Mouse (Mus musculus) fibroblast of lung, adult 2 months (primary cell): Measurements from ENCODE around the gene Dnajb6.
"Not testable (repeated sequence)": the region's sequence is repeated elsewhere in the genome, so short reads cannot be mapped to it uniquely, and the experiment has no call there.

Experiments used
- DNase-seq: peaks from one replicate; pipeline ENCODE4 v3.0.0-alpha.2; 2011; ENCODE audit warnings: low read depth

The Dnajb6 gene

DNA sequence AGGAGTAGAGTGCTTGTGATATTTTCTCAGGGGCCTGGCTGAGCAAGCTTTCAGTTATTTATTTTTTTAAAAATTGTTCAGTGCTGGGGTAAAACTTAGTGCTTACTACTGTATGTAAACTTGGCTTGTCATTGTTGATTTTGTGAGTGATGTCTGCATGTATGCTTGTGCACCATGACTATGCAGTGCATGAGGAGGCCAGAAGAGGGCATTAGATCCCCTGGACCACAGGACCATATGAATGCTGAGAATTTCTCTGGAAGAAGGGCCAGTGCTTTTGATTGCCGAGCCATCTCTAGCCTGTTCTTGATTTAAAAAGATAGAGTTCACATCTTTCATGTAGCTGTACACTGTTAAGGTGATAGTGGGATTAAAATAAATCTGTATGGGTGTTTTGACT, 35.4 kb downstream of the Dnajb6 start:
- no peak for DNase-seq

GRCm38 (mm10) chr5:29772038-29772437, 36.5 kb downstream of the Dnajb6 start:
- no peak for DNase-seq

- DNase-seq = no peak
Observed at GRCm38 (mm10) chr5:29772651-29773330, 37.3 kb downstream of the Dnajb6 start.

DNA sequence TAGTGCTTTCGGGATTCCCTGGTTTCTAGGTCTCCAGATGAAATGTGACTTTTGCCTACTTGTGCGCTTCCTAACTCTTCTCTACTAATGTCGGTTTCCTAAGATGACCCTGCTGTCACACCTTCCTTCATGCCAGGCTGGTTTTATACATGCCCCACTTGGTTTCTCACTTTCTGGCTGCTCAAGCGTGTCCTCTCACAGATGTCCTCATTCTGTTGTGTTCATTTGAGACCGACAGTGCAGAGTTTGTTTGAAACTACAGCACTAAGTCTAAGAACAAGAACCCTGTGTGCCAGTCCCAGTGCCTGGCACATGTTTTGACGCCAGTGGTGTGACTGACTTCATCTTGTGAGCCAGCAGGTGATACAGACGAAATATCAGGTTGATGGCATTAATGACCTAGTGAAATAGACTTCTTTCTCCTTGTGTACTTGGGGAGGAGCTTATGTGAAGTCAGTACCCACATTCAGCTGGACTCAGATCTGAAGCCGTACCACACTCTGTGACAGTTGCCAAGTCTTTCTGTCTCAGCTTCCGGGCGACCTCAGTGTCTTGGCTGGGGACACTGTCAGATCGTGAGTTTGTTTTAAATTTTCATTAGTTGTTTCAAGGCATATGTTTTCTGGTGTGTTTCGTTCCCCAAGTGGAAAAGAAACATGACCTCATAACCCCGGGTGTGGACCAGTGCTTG, 38.1 kb downstream of the Dnajb6 start:
- no peak for DNase-seq

- DNase-seq = no peak
Observed at GRCm38 (mm10) chr5:29775437-29775836, 39.9 kb downstream of the Dnajb6 start.

GRCm38 (mm10) chr5:29778029-29778428, 42.5 kb downstream of the Dnajb6 start:
- DNase-seq = no peak

DNA sequence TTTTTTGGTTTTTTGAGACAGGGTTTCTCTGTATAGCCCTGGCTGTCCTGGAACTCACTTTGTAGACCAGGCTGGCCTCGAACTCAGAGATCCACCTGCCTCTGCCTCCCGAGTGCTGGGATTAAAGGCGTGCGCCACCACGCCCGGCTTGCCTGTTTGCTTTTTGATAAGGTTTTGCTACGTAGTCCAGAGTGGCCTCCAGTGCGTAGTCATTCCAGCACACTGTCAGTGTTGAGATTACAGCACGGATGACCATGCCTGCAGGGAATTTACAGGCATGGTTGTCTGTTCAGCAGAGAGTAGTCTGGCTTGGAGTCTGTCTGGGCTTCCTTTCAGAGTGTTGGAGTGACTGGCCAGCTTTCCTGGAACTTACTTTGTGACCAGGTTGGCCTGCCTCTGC, 44.2 kb downstream of the Dnajb6 start:
- DNase-seq = not testable (repeated sequence)

DNA sequence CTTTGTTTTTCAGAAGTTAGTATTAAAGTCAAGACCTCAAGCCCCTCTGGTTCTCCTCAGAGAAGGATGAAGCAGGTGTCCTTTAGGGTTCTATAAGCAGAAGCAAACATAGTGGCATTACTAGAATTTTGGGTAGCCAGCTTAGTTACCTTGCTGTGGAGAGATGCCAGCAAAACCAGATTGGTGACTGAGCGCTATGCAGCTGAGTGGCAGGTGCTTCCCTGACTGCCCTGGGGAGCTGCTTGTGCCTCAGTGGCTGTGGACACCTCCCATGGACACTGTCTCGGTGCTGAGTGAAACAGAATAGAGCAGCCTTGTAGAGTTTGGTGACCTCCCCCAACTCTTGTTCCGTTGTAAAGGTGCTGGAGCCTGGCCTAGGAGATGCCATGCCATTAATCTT, 46.8 kb downstream of the Dnajb6 start:
- DNase-seq = no peak

DNA sequence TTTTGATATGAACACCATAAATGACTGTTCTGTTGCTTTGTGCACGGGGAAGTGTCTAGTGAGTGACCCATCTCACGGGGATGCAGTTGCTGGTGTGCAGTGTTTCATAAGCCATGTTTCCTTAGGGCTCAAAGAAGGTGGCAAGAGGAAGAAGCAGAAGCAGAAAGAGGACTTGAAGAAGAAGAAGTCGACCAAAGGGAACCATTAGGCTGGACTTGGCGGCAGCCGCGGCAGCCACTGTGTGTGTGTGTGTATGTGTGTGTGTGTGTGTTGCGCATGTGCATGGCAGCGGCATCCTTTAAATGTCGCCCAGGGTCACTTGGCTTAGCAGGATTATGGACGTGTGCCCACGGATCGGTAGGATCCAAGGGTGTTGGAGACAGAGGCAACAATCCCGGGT, 49.4 kb downstream of the Dnajb6 start:
- not testable (repeated sequence) for DNase-seq

GRCm38 (mm10) chr5:29785953-29786352, 50.5 kb downstream of the Dnajb6 start:
- DNase-seq = not testable (repeated sequence)

DNA sequence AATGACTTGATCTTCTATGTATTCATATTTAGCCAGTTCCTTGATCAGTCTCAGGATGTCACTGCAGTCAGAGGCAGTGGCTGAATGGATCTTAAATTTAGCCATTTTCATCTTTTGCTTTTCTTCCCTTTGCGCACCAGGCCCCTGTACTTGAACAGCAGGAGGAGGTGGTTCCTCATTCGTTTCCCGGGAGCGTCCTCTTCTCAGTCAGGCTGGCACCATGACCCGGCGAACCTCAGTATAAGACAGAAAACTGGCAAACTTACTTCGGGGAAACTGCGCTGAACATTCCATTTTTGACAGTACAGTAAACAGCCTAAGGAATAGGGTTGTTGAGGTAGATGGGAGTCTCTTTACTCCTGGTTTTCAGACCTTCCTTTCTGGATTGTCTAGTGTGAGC, 59.4 kb downstream of the Dnajb6 start:
- DNase-seq = not testable (repeated sequence)

DNA sequence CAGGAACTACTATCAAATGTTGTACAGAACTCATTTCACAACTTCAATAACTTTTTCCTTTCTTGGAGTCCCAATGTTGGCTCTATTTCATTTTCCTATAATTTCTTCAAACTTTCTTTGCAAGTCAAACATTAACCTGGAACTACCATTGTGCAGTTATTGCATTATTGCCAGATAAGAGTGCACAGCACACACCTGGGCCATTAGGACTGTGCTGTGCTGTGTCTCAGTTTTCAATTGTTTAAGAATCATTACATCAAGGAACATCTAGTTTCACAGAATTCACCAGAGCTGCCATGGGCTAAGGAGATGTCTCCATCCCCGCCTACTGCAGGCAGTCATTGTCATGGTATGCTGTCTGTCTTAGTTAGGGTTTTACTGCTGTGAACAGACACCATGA, 73.5 kb downstream of the Dnajb6 start:
- no peak for DNase-seq

DNA sequence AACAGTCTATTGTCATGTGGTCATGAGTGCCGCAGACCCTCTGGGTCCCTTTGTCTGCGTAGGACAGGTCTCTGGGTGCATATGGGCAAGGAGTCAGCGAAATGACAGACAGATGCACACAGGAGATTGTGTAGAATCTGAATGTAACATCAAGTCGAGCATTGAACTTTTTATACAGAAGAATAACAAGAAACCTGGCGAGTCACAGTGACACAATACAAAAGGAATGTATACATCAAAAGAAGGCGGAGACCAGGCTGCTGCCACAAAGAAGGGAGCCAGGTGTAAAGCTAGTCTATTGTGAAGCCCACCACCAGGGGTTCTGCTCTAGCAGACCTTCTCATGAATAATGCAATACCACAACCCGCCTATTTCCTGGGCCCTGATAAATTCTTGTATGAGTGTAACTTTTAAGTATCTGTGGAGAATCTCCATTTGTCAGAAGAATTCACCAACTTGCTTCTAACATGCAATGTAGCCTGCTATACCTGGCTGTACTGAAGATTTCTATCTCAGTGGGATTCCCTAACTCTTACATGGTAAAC, 76.0 kb downstream of the Dnajb6 start:
- DNase-seq = not testable (repeated sequence)

- DNase-seq = no peak
Observed at GRCm38 (mm10) chr5:29816523-29817242, 81.2 kb downstream of the Dnajb6 start.

DNA sequence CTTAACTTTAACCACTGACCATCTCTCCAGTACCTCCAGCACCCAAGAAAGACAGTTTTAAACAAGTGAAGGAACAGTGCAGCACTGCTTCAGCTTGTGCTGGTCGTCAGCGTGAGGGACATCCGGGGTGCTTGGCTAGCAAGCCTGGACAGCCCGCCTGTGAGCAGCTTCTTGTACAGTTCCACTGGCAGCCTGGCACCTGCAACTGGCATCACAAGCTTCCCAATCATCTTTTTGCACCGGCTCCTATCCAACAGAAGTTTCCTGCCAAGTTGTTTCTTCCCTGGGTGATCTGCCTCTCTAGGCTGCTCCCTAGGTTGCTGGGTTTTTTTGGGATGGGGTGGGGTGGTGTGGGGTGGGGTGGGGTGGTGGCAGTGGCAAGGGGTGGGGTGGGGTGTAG, 81.9 kb downstream of the Dnajb6 start:
- no peak for DNase-seq

GRCm38 (mm10) chr5:29818287-29818686, 82.8 kb downstream of the Dnajb6 start:
- DNase-seq = no peak

DNA sequence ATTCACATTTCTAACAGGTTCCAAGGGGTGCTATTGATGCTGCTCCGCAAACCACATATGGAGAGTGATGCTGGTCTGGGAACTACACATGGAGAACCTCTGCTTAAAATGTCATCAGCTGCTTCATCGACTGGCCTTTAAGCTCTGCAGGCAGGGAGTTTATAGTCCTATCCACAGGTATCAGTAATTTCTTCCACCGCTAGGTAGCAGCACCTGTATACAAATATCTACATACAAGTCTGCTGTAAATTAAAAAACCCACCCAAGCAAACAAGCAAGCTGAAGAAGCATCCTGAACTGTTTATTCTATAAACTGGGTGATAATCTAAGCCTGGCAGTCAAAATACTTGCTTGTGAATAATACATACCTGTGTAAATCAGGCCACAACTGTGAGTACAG, 89.3 kb downstream of the Dnajb6 start:
- peak; percentile 69 for DNase-seq

DNA sequence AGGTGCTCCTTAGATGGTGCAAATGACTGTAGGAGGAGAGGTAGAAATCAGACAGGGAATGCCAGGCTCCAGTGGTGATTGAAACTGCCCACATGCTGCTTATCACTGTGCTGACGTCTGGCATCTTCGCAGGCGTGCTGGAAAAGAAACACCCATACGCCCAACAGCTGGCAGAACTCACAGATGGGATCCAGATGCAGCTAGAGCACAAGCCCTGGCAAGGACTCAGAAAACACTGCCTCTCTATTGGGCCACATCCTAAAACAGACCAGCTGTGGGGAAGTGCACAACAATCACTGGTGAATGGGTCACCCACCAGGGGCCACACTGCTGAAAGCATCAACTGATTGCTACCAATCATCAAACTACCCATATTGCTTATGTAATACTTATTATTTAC, 91.3 kb downstream of the Dnajb6 start:
- peak; percentile 72 for DNase-seq

DNA sequence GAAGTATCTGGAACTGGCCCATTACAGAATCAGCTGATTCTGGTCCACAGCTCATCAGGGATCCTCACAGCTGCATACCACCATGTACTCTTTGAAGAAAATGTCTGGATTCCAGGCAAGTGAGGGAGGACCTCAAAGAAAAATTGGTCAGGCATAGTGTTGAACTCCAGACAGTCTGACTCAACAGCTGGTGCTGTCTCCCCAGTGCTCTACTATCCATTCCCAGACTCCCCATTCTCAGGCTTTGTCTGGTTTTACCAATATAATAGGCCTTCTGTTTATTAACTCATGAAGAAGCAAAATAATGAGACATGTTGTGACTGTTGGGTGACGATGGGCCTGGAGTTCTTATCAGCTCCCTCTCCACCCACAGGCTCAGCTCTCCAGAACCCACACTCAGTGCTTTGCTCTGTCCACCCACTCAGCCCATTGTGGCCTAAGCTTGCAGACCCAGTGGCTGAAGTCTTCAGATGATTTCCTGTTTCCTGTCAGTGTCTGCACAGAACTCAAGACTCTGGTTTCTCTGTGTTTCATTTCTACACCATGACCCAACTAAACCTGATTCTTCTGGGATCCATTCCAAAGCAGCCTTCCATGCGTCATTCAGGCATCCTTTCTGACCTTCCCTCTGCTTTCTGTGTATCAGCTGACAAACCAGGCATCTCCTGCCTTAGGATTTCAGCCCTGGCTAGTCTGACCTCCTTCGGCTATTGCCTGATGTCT, 107.1 kb downstream of the Dnajb6 start:
- peak; percentile 98 for DNase-seq

DNA sequence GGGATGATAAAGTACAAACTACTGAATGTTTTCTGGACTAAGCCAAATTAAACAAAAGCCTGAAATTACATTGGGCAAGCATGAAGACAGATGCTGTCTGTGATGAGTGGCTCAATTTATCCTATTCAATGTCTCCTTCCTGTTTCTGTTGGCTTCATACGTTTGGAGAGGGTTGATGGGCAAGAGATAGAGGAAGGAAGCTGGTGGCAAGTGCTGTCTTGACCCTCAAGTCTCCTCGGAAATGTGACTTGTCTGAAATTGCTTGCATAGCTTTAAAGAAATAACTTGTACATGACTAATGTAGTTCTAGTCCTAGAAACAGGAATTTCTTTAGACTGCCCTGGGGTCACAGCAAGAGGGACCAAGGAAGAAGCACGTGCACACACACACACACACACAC, 109.5 kb downstream of the Dnajb6 start:
- no peak for DNase-seq

- no peak for DNase-seq
Observed at GRCm38 (mm10) chr5:29847494-29847893, 112.0 kb downstream of the Dnajb6 start.

- DNase-seq = no peak
Observed at GRCm38 (mm10) chr5:29848091-29848490, 112.6 kb downstream of the Dnajb6 start.
